Comparison of ENCODE assay signal across 8 mouse cellular contexts in the genomic region with DNA sequence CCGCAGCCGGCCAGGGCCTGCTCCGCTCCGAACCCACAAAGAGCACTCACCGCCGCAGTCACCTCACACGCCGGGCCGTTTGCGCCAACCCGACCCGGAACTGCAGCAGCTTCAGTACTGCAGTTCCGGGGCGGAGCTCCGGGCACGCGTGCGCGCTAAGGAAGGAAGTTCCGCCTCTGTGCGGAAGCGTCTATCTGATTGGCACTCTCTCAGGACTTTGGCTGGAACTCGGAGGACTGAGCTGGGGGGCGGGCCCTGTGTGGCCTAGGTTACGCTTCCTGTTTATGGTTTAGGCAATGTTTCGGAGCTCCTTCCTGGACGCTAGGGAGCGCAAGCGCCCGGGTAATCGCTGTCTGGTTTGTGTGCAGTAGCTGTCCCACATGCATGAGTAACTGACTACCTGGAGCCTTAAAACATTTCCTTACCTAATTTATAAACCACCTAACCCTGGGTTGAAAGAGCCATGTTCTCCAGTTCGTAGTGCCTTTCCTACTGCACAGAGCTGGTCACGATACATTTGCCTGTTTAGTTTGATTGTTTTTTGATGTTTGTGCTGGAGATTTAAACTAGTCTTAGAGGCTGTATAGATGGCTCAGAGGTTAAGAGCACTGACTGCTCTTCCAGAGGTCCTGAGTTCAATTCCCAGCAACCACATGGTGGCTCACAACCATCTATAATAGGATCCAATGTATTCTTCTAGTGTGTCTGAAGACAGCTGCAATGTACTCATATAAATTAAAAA. TPM values are rescaled to one million over a fixed set of nuclear protein-coding genes. Genes with fewer than 3 reads are reported as not detected.
DNase-seq lines count a peak whose midpoint lies in the region; ATAC-seq lines count a peak whose summit lies in the region.

A gene (minus strand): TSS at position 102 of the 742 bp plus-strand sequence.

- intact Hi-C loops in gastrocnemius, postnatal 14 days (cut with DNase I; ENCODE audit: low total_unique reads) = loop anchor here (2.0 kb wide), 1 partner anchor 67 kb away; no protein-coding TSS in a partner anchor
- intact Hi-C loops in left cerebral cortex, postnatal 10 days (cut with DNase I) = loop anchor here (1.0 kb wide), 1 partner anchor 66 kb away; no protein-coding TSS in a partner anchor

- ATAC-seq in inflammation-experienced regulatory T-cells, adult 6 months = peak; percentile 99
- peak; percentile 96 for ATAC-seq in megakaryocyte-erythroid progenitor cell, adult 5-6 weeks (replicated peaks; ENCODE audit: low FRiP score, low TSS enrichment, poor library complexity, severe bottlenecking)

- peak; percentile 99 for DNase-seq in adrenal gland, adult (ENCODE audit: inconsistent age in 2 of 2, low spot score in 1 of 2)
- DNase-seq in embryo, embryonic 10.5 days (ENCODE audit: low spot score) = peak; percentile 99
- peak; percentile 97 for DNase-seq in gastrocnemius, postnatal 14 days
- DNase-seq in left cerebral cortex, postnatal 10 days (ENCODE audit: extremely low spot score in 1 of 2, low spot score in 2 of 2) = peak; percentile 98
- DNase-seq in right cerebral cortex, postnatal 25 days = peak; percentile 97
- DNase-seq in urinary bladder, postnatal 4 days (ENCODE audit: low spot score in 2 of 2) = peak; percentile 96 to 97

RNA-seq across cellular contexts. Expression of the gene that starts here (rescaled TPM):
- 10 to 100 TPM; 45.6 to 45.9 TPM for total RNA-seq in gastrocnemius, postnatal 14 days (2021)
- 100 to 1,000 TPM; 232 to 344 (median 235) TPM for polyA plus RNA-seq in inflammation-experienced regulatory T-cells, adult 6 months (2017; shearing (Covaris generic))
- total RNA-seq in left cerebral cortex, postnatal 10 days (2021) = 100 to 1,000 TPM; 172 to 173 TPM
- 89.8 and 108 TPM in 2 replicates for total RNA-seq in megakaryocyte-erythroid progenitor cell, adult 5-6 weeks (2014; fragmentation: Nextera tagmentation)
- 120 and 127 TPM in 2 replicates for total RNA-seq in megakaryocyte-erythroid progenitor cell, adult 5-6 weeks (2017)

Comparison
In these comparisons a context has a peak if more than half of its experiments do, and no peak if none do; other contexts are left out.
1. Peak in every context shown above with its lines: DNase-seq and ATAC-seq.